Comparison of ENCODE assay signal across 8 mouse cellular contexts in genomic region chr4:134762360-134762759, GRCm38 (mm10). TPM values are rescaled to one million over a fixed set of nuclear protein-coding genes. Genes with fewer than 3 reads are reported as not detected.
DNase-seq lines count a peak whose midpoint lies in the region; ATAC-seq lines count a peak whose summit lies in the region.

No protein-coding gene starts in this region.

- H3K4me1 ChIP-seq in embryonic facial prominence, embryonic 10.5 days = peaks cover 81% of the 10 kb centered on the region
- peaks cover 62% of the 10 kb centered on the region for H3K4me1 ChIP-seq in intestine, embryonic 16.5 days (ENCODE audit: control insufficient read depth, insufficient read depth, low read length)
- peaks cover 97% of the 10 kb centered on the region for H3K4me1 ChIP-seq in megakaryocyte, embryonic 14.5 days

- peak; percentile 54 for DNase-seq in layer of hippocampus, adult 11-12 months (ENCODE audit: low spot score)
- no peak for DNase-seq in layer of hippocampus, adult 18-20 months (ENCODE audit: low spot score in 2 of 2)
- DNase-seq in embryonic facial prominence, embryonic 10.5 days (ENCODE audit: low spot score) = no peak
- DNase-seq in right cerebral cortex, adult 2 months (ENCODE audit: low spot score in 2 of 2) = no peak
- no peak for DNase-seq in frontal cortex, adult 2 months (ENCODE audit: extremely low spot score in 1 of 2, low spot score in 1 of 2)

- H3K27me3 ChIP-seq in embryonic facial prominence, embryonic 10.5 days (replicated peaks; ENCODE audit: low read depth, poor library complexity, severe bottlenecking) = peaks cover 26% of the 10 kb centered on the region
- H3K27me3 ChIP-seq in intestine, embryonic 16.5 days (replicated peaks; ENCODE audit: control insufficient read depth, insufficient read depth, low read length) = no peaks in the 10 kb centered on the region
- no peaks in the 10 kb centered on the region for H3K27me3 ChIP-seq in megakaryocyte, embryonic 14.5 days (replicated peaks)

- no peak overlapping the region for H3K4me2 ChIP-seq in intestine, embryonic 16.5 days (ENCODE audit: low read depth, low read length)

- peak overlapping the region; percentile 29; the same call in 1 of the 2 replicates for H3K9ac ChIP-seq in intestine, embryonic 16.5 days (ENCODE audit: low read depth, low read length)

- no peak overlapping the region for H3K4me3 ChIP-seq in embryonic facial prominence, embryonic 10.5 days
- H3K4me3 ChIP-seq in intestine, embryonic 16.5 days (ENCODE audit: low read length) = no peak overlapping the region
- peak overlapping the region; percentile 90 for H3K4me3 ChIP-seq in megakaryocyte, embryonic 14.5 days (replicated peaks)

- no peaks in the 10 kb centered on the region for H3K36me3 ChIP-seq in embryonic facial prominence, embryonic 10.5 days (replicated peaks)
- H3K36me3 ChIP-seq in intestine, embryonic 16.5 days (ENCODE audit: control insufficient read depth, insufficient read depth, low read length) = no peaks in the 10 kb centered on the region
- H3K36me3 ChIP-seq in megakaryocyte, embryonic 14.5 days (replicated peaks; ENCODE audit: low read length) = peaks cover 52% of the 10 kb centered on the region

- H3K9me3 ChIP-seq in embryonic facial prominence, embryonic 10.5 days = no peaks in the 10 kb centered on the region
- H3K9me3 ChIP-seq in intestine, embryonic 16.5 days (ENCODE audit: control insufficient read depth, low read length) = no peaks in the 10 kb centered on the region
- no peaks in the 10 kb centered on the region for H3K9me3 ChIP-seq in megakaryocyte, embryonic 14.5 days

- ATAC-seq in intestine, embryonic 16.5 days = no peak
- ATAC-seq in inflammation-experienced regulatory T-cells, adult 6 months = no peak

- H3K27ac ChIP-seq in embryonic facial prominence, embryonic 10.5 days (replicated peaks) = peak overlapping the region; percentile 45; the same call in 1 of the 2 replicates
- H3K27ac ChIP-seq in intestine, embryonic 16.5 days (ENCODE audit: low read length) = 0 out of 2 replicates have a peak overlapping the region, but pooled peaks have one; percentile 33

- WGBS in embryonic facial prominence, embryonic 10.5 days = 80% methylated on average over 6 of the region's 6 CpGs
- WGBS in intestine, embryonic 16.5 days = 65% methylated on average over 6 of the region's 6 CpGs

RNA-seq across cellular contexts. Expression of gene Ldlrap1, which starts 5.5 kb away (rescaled TPM):
- total RNA-seq in layer of hippocampus, adult 18-20 months (2021) = 1 to 10 TPM; 1.3 to 2.4 TPM
- 15.8 and 17.4 TPM in 2 replicates for polyA plus RNA-seq in embryonic facial prominence, embryonic 10.5 days (2016; fragmentation: Nextera tagmentation; extraction: Ambion mirVana)
- 19.0 and 19.6 TPM in 2 replicates for polyA plus RNA-seq in intestine, embryonic 16.5 days (2015; fragmentation: Nextera tagmentation; extraction: Ambion mirVana)
- polyA plus RNA-seq in megakaryocyte, embryonic 14.5 days (2012; ENCODE audit: insufficient read depth, low replicate concordance) = 11.8 and 17.8 TPM in 2 replicates
- polyA plus RNA-seq in frontal cortex, adult 2 months (2012; rRNA removed) = 2.8 and 2.9 TPM in 2 replicates
- polyA plus RNA-seq in inflammation-experienced regulatory T-cells, adult 6 months (2017; shearing (Covaris generic)) = 10 to 100 TPM; 14.2 to 31.3 (median 24.4) TPM

RNA-seq across cellular contexts. Expression of gene Man1c1, which starts 58.3 kb away (rescaled TPM):
- 10 to 100 TPM; 24.1 to 26.7 TPM for total RNA-seq in layer of hippocampus, adult 18-20 months (2021)
- 2.6 and 2.8 TPM in 2 replicates for polyA plus RNA-seq in embryonic facial prominence, embryonic 10.5 days (2016; fragmentation: Nextera tagmentation; extraction: Ambion mirVana)
- 1.3 and 1.5 TPM in 2 replicates for polyA plus RNA-seq in intestine, embryonic 16.5 days (2015; fragmentation: Nextera tagmentation; extraction: Ambion mirVana)
- polyA plus RNA-seq in megakaryocyte, embryonic 14.5 days (2012; ENCODE audit: insufficient read depth, low replicate concordance) = 4.0 and 5.9 TPM in 2 replicates
- polyA plus RNA-seq in frontal cortex, adult 2 months (2012; rRNA removed) = 17.2 and 20.6 TPM in 2 replicates
- 1 to 10 TPM in 2 of 3 experiments, under 1 TPM in 1; 0.90 to 1.9 (median 1.1) TPM for polyA plus RNA-seq in inflammation-experienced regulatory T-cells, adult 6 months (2017; shearing (Covaris generic))
